Mouse (Mus musculus) gastrocnemius, postnatal 10 days (tissue): ENCODE measurements at regions not wholly inside any gene's neighbourhood (a gene's known extent, or its start where the extent isn't known, plus 50 kb on each side); places are given as distances from the start of the nearest gene placed in this dataset.

ENCODE experiments used
- DNase-seq: peaks from one replicate; pipeline ENCODE4 v3.0.0; 2021; ENCODE audit warnings: mixed read lengths

GRCm38 (mm10) chr3:52859848-52860247 is 157.2 kb downstream of the Cog6 start:
- DNase-seq, result no peak

DNA sequence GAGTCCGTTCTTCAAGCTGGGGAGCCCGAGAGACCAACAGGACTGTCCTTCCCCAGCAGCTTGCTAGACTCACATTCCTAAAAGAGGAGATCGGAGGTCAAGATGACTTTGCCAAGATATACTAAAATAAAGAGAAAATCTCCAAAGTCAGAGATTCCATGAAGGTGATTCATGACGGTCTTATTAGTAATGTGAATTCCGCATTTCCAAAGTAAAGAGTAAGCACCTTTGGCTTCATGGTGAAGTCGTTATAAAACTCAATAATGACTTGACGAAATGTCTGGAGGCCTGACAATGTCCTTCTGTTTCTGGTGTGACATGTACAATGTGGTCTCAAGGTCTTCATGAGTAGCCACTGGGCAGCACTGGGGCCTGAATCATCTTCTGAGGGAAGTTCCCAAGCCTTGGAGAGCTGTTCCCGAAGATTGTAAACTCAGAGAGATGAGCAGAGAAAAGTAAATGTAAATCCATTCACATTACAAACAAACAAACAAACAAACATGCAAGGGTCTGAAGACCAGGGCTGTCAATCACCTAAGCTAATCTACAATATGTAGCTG is 157.7 kb downstream of the Cog6 start:
- no peak for DNase-seq

- DNase-seq, result no peak
Measured at GRCm38 (mm10) chr3:52858259-52858658, 158.8 kb downstream of the Cog6 start.

DNA sequence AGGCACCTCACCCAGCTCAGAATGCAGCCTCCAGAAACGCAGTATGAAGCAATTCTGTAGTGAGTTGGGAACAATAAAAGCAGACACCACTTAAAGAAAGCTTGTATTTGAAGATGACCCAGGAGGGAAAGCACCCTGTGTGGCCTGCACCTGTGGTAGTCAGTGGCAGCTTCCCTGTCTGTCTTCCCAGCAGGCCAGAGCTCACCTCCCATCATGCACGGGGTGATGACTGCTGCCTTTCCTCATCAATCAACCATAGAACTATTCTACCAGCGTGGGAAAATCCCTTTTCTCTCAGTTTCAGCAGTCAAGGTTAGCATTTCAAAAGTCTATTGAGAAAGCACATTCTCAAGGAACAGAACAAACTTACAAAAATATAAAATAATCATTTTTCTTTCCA is 160.0 kb downstream of the Cog6 start:
- no peak for DNase-seq

GRCm38 (mm10) chr3:52854560-52854959 is 162.5 kb downstream of the Cog6 start:
- no peak for DNase-seq

- DNase-seq, result no peak
Measured at GRCm38 (mm10) chr3:52853126-52853525, 163.9 kb downstream of the Cog6 start.

DNA sequence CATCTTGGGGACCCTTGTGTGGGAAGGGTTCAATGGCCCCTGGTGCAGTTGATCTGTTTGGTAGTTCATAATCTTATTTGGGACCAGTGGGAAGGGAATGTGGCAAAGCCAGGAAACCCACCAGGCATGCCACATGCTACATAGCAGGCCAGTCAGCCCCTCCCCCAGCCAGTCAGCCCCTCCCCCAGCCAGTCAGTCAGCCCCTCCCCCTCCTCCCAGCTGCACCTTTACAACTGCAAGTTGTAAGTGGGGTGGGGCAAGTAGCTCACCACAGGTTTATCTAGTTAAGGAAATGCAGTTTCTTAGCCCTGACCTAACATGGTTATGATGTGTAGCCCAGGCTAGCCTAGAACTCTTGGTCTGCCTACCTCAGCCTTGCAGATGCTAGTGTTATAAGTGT is 171.9 kb downstream of the Cog6 start:
- DNase-seq, result no peak

- peak; percentile 94 for DNase-seq
Measured at GRCm38 (mm10) chr3:52843998-52844397, 173.0 kb downstream of the Cog6 start.

- DNase-seq, result no peak
Measured at GRCm38 (mm10) chr3:52842866-52843425, 174.1 kb downstream of the Cog6 start.

DNA sequence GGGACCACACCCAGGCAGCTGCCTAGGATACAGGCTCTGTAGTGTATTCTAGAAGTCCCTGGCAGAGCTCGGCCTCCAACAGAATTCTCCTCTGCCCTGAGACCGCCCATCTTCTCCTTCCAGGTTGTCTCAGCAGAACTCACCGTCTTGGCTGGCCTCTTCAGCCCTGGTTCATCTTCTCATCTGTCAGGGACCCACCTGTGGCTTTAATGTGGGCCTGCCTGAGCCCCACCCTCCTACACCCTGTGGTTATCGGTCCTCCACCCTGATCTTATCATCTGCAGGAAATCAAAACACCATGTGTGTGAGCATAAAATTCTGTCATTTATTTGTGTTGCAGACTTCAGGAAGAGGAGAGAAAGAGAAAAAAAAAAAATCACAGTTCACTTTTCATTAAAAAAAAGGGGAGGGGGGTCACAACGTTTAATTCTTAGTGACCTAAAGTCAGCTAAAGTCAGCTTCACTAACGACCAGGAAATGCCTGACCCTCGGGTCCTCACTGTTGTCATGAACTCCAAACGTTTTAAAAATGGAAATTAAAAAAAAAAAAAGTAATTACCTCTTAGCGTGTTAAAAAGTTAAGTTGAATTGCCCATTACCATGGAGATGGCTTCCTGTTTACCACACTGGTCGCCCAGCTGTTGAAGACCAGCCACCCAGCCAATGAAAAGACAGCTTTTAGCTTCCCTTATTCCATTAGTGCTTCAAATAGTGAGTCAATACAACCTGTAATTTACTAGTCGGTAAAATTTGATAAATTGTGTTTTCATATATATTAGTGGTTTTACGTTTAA is 176.7 kb downstream of the Cog6 start:
- no peak for DNase-seq

- no peak for DNase-seq
Measured at GRCm38 (mm10) chr3:52838020-52838419, 179.0 kb downstream of the Cog6 start.

DNA sequence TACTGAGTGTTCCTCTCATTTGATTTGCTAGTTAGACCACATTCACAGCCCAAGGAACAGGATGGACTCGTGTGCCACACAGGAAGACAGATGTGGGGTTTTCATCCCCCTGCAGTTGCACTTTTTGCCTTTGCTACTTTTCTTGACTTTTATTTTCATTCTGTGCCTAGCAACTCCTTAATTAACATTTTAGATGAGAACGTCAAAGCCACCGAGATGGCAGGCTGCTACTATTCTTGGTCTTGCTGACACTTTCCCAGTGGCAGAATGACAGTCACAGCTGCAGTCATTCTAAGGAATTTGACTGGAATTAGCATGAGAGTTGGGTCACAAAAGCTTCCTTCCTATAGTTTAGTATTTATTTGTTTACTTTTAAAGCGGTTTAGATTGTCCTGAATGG is 179.5 kb downstream of the Cog6 start:
- DNase-seq, result no peak

DNA sequence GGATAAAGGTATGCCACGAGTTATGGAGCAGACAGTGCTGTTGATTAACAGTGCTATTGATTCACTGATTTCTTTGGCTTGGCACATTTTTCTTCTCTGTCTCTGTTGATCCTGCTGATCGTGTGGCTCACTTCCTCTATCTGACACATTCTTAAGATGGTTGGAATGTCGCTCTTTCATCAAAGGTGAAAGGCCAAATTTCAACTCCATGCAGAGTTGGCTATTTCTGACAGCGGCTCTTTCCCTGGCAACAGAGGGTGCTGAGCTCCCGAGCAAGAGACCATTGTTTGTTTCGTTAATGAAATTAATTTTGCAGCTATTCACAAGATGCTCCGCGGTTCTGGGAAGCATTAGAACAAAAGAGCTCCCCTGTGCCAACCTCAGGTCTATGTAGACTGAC is 180.3 kb downstream of the Cog6 start:
- DNase-seq, result no peak

GRCm38 (mm10) chr3:52832421-52832820 is 184.6 kb downstream of the Cog6 start:
- no peak for DNase-seq

DNA sequence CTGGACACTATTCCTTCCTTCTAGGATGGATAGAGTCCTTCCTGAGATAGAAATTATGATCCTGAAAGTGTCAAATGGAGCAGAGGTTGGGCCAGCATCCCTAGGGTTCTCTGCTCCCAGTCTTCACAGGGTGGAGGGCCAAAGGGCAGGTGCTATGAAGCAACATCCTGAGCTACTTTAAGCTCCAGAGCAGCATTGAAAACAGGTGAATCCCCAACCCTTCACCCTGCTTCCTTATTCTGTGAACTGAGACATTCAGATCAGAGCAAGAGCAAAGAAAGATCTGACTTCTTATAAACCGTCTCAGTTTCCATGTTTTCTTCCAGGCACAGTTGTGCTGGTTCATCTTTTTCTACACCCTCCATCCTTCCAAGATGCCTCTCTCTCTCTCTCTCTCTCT is 185.1 kb downstream of the Cog6 start:
- no peak for DNase-seq

- DNase-seq, result no peak
Measured at GRCm38 (mm10) chr3:52830101-52830500, 186.9 kb downstream of the Cog6 start.

- DNase-seq, result no peak
Measured at GRCm38 (mm10) chr3:52829069-52829468, 188.0 kb downstream of the Cog6 start.

DNA sequence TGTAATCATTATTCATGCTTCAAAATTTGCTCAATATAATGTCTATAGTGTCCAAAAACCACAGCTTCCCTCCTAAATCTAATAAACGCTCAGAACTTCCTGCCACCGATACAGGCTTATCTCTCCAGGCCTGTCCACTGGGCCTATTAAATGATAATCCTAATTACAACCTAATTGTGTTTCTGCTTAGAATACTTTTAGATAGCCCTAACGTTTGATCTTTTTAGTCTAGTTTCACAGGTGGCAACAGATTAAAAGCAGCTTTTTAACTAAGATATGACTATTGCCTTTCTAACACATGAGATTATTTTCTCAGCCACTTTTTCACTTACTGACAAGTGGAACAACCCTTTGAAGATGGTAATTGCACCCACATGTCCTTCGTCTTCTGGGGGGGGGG is 188.6 kb downstream of the Cog6 start:
- no peak for DNase-seq

DNA sequence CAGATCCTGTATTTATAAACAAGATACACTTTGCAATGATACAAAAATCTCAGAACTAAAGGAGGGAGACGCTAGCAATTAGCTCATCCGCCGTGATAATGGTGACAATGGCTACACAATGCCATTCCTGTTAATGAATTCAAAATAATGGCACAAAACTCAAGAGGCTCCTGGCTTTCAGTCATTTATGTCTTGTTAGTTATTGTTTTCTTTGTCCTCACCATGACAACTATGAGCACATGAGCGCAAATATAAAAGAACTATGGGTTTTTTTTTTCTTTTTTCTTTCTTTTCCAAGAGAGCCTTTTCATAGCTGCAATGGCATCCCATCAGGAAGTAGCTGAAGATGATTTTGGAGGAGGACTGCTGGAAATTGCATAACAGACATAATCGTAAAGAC is 194.2 kb downstream of the Cog6 start:
- DNase-seq, result no peak

DNA sequence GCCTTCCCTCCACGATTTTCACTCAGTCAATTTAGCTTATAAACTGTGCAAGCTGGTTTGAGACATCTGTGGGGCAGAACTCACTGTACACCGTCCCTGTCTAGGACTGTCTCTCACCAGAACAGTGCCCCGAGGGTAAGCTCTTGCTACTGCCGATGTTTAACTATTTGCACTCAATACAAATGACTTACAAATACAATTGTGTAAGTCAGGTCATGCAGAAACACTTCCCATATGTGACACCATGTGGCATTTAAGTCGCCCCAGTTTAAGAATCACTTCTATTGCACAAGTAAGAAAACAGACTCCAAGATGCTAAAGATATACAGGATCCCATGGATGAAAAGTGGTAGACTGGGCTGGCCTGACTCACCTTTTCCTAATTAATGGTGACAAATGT is 195.6 kb downstream of the Cog6 start:
- no peak for DNase-seq

- DNase-seq, result no peak
Measured at GRCm38 (mm10) chr3:52818401-52818800, 198.6 kb downstream of the Cog6 start.

DNA sequence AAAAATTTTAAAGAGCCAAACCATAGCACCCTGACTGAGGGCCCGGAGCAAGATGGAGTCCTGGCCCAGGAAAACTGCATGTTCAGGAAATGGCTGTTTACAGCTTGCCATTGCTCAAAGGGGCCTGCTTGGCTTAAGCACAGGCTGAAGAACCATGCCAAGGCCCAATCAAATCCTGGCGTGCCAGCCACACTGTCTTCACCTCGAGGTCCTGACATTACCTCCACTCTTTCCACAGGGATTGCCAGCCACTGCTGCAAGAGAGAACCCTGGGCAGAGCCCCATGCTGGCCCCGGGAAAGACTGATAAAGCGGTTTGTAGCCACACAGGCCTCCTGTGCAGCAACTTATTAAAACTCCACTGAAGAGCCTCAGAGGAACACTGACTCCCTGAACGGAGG is 199.6 kb downstream of the Cog6 start:
- no peak for DNase-seq

DNA sequence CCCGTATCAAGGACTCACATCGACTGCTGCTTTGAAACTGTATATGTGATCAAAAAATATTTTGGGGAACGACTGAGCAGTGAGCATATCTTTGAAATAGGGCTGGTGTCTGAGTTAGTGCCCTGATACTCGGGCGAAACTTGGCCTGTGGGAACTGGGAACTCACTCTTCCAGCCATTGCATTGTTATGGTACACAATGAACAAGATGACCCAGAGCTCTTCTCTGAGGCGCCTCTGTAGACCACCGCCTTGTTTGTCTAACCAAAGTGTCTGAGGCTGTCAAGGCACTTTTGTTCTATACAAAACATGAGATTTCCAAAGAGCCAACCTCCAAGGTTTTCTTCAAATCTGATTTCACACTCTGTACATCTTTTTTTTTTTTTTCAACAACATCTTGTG is 201.5 kb downstream of the Cog6 start:
- DNase-seq, result no peak

- DNase-seq, result no peak
Measured at GRCm38 (mm10) chr3:52802324-52802723, 214.7 kb downstream of the Cog6 start.
